Mouse (Mus musculus) layer of hippocampus, adult 2 months (tissue): ENCODE results near the gene Ttc22. TPM values are rescaled to one million over a fixed set of nuclear protein-coding genes. Genes with fewer than 3 reads are reported as not detected.

Experiments
- DNase-seq, 2 experiments: peaks; one replicate each; pipeline ENCODE4 v3.0.0; 2022; ENCODE audit warnings: low spot score in 2 of 2
- H3K27ac ChIP-seq: fragments of 200-600 bp; 2 replicates; pipeline ENCODE4 v1.8.1; 2022
- H3K4me3 ChIP-seq: fragments of 200-600 bp; 2 replicates; pipeline ENCODE4 v1.8.1; 2022; ENCODE audit warnings: mild to moderate bottlenecking
- CTCF ChIP-seq: fragments of 200-600 bp; conservative IDR thresholded peaks from 2 replicates; pipeline ENCODE4 v1.8.1; 2022; ENCODE audit warnings: antibody characterized with exemption, mild to moderate bottlenecking, moderate library complexity
- total RNA-seq, 2 experiments: library from RNA; stranded (reverse); gene quantifications; 2 replicates each; pipeline ENCODE4 v1.2.3; 2021

Gene Ttc22
- total RNA-seq, 2 experiments from 2014 or later = 0.59 to 0.74 TPM

DNA sequence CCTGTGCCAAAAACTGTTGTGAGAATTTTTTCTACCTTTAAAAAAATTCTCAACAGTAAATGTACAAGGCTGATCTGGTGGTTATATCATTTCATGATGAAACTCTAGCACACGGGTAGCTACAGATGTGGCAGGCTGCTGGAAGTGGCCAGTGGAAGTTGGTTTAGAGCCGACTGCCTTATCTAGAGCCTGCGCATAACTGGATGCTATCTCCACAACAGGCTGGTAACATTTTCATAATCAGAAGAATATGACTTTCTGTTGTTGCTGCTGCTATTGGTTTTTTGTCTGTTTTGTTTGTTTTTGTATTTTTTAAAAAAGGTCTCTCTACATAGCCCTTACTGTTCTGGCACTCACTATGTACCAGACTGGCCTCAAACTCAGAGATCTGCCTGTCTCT is 30.3 kb downstream of the Ttc22 start:
- DNase-seq = no peak
- no peak for TF ChIP-seq CTCF
- H3K27ac ChIP-seq = no peak overlapping the region
- H3K4me3 ChIP-seq = no peak overlapping the region

DNA sequence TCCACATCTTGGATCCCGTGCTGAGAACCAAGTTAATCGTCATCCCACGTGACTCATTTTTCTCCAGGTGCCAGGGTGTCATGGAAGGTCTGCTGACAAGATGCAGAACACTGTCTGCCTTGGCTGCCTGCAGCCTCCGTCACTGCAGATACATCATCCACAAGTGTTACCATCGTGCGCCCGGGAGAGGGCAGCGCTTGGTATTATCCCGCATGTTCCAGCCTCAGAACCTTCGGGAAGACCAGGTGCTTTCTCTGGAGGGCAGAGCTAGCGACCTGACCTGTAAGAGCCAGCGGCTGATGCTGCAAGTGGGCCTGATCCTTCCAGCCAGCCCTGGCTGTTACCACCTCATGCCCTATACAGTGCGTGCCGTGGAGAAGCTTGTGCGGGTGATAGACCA is 30.8 kb downstream of the Ttc22 start:
- no peak overlapping the region for H3K4me3 ChIP-seq
- no peak for DNase-seq
- H3K27ac ChIP-seq = no peak overlapping the region
- no peak for TF ChIP-seq CTCF

DNA sequence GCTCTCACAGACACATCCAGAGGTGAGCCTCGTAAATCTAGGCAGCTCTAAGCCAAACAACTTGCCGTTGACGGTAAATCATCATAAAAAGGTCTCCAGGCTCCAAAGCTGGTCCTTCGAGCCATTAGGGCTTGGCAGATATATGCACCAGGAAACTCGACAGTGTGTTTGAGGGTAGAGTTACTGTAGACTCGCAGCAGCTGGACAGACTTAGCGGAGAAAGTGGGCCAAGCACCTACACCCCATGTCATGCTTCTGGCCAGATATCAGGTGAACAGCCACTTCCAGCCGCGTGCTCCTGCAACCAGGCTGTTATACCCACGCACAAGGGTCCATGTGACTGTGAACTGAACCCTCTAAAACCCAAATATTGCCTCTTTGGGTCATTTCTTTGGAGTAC is 33.4 kb downstream of the Ttc22 start:
- TF ChIP-seq CTCF = no peak
- Histone ChIP-seq H3K4me3 (no peak overlapping the region), H3K27ac (no peak overlapping the region)
- DNase-seq = no peak

- DNase-seq = no peak
- TF ChIP-seq CTCF = no peak
- H3K27ac ChIP-seq = no peak overlapping the region
- no peak overlapping the region for H3K4me3 ChIP-seq
These were observed 41.8 kb downstream of the Ttc22 start for GRCm38 (mm10) chr4:106663956-106664470.

GRCm38 (mm10) chr4:106664697-106665096 is 42.5 kb downstream of the Ttc22 start:
- TF ChIP-seq CTCF = no peak
- no peak overlapping the region for H3K4me3 ChIP-seq
- DNase-seq = no peak
- H3K27ac ChIP-seq = peak overlapping the region; percentile 84

- Histone ChIP-seq H3K27ac (peak overlapping the region; percentile 84), H3K4me3 (no peak overlapping the region)
- DNase-seq = no peak
- TF ChIP-seq CTCF = no peak
These were observed 43.0 kb downstream of the Ttc22 start for GRCm38 (mm10) chr4:106665269-106665668.

GRCm38 (mm10) chr4:106665673-106666072 is 43.4 kb downstream of the Ttc22 start:
- H3K4me3 ChIP-seq = no peak overlapping the region
- H3K27ac ChIP-seq = peak overlapping the region; percentile 84
- TF ChIP-seq CTCF = no peak
- DNase-seq = no peak

- no peak for TF ChIP-seq CTCF
- DNase-seq = no peak
- peak overlapping the region; percentile 84; the same call in 1 of the 2 replicates for H3K27ac ChIP-seq
- H3K4me3 ChIP-seq = no peak overlapping the region
These were observed 44.3 kb downstream of the Ttc22 start for GRCm38 (mm10) chr4:106666546-106666945.

GRCm38 (mm10) chr4:106676749-106677148 is 54.5 kb downstream of the Ttc22 start:
- no peak for TF ChIP-seq CTCF
- H3K27ac ChIP-seq = no peak overlapping the region
- H3K4me3 ChIP-seq = no peak overlapping the region
- no peak for DNase-seq

- H3K27ac ChIP-seq = 0 out of 2 replicates have a peak within 1 kb of the TSS, but pooled peaks have one; percentile 36
- no peak for TF ChIP-seq CTCF
- peak within 1 kb of the TSS; percentile 95 for H3K4me3 ChIP-seq
- peak; percentile 81 to 89 for DNase-seq
These were observed 56.3 kb downstream of the Ttc22 start, which contains the start of gene Ttc4 for GRCm38 (mm10) chr4:106678442-106679118. Gene Ttc4 (minus strand): TSS chr4:106678944.

DNA sequence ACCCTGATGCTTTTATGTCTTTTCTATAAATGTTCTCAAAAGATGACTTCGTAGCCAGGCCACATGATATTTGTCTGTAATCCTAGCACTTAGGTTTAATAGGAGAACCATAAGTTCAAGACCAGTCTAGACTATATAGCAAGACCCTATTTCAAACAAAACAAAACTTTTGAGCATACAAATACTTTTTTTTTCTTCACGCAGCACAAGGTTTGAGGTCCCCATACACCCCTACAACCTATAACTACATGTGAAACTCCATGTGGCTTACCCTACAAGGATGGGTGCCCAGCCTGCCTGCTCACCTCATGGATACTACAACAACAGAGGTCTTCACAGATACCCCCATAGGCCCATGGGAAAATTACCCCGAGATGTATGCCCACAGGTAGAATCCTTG is 56.9 kb downstream of the Ttc22 start:
- no peak for TF ChIP-seq CTCF
- no peak for DNase-seq
- no peak overlapping the region for H3K27ac ChIP-seq
- peak overlapping the region; percentile 95 for H3K4me3 ChIP-seq

DNA sequence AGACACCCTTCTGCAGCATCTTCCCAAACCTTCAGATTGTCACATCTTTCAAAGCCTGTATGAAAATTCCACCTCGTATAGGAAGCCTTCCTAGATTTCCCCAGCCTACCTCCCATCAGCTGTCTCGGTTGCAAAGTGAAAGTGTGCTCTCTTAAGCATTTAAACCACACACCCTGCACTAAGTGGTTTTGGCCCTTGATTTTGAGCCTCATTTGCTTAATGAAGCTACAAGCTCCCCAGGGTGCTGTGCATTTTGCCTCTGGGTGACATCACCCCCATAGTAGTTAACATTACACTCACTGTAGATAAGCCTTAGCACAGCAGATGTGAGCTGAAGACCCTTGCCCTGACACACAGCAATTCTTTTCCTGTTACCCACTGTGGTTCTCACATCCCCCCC is 58.7 kb downstream of the Ttc22 start:
- DNase-seq = no peak

GRCm38 (mm10) chr4:106688636-106689296 is 66.5 kb downstream of the Ttc22 start:
- H3K27ac ChIP-seq = no peak overlapping the region
- TF ChIP-seq CTCF = no peak
- no peak overlapping the region for H3K4me3 ChIP-seq
- DNase-seq = no peak

More for the DNA sequence above, 58.7 kb downstream of the Ttc22 start:
- TF ChIP-seq CTCF = no peak
- no peak overlapping the region for H3K4me3 ChIP-seq
- H3K27ac ChIP-seq = no peak overlapping the region

Other genes starting within 250 kb of the Ttc22 start
- under 1 TPM; 0.10 TPM for gene Pcsk9, start 158.1 kb upstream of the Ttc22 start, total RNA-seq
- not detected for gene Bsnd, start 130.1 kb upstream of the Ttc22 start, total RNA-seq
- gene Dhcr24, start 61.4 kb upstream of the Ttc22 start, total RNA-seq = 10 to 100 TPM; 58.9 to 59.7 TPM
- gene Lexm, start 5.2 kb upstream of the Ttc22 start, total RNA-seq = under 1 TPM in 1 of 2 experiments, not detected in 1; 0.71 TPM
- 1 to 10 TPM; 6.1 to 8.5 TPM for gene Pars2, start 28.6 kb downstream of the Ttc22 start, total RNA-seq
- gene Ttc4, start 56.5 kb downstream of the Ttc22 start, total RNA-seq = 10 to 100 TPM; 50.4 to 52.7 TPM
- 1 to 10 TPM; 4.7 to 5.4 TPM for gene Mroh7, start 108.5 kb downstream of the Ttc22 start, total RNA-seq
- gene Fam151a, start 111.5 kb downstream of the Ttc22 start, total RNA-seq = not detected
- gene Acot11, start 182.6 kb downstream of the Ttc22 start, total RNA-seq = 10 to 100 TPM; 45.6 to 55.5 TPM